ENCODE assay signal across 13 mouse cellular contexts in the genomic region with DNA sequence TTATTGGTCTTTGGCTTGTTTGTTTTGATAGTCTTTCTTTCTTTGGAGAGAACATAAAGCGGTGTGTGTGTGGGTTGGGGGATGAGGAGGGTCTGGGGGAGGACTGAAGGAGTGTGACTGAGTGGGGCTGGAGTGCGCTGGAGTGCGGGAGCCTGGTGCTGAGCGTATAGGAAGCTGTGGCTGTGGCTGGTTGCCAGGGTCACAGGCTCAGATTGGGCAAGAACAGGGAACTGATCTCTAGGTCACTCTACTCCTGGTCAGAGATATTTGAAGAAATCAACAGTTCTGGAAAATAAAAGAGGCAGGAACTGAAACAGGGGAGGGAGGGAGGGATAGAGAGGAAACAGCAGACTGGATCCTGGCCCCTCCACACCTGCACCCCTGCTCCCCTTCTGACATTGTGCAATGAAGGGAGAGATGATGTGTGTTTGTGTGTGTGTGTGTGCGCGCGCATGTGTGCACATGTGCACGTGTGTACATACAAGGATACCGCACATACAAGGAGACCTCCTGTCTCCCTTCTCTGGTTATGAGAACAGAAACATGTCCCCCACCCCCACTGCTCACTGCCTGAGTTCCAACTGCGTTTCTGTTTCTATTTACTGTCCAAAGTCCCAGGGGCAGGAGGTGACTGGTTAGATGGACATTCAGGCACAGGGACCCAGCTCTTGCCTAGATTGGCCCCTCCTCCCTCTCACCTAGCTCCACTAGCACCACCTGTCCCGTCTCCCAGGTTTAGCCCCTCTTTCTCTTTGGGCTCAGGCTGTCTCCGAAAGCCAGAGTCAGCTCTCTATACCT. TPM values are rescaled to one million over a fixed set of nuclear protein-coding genes. Genes with fewer than 3 reads are reported as not detected.
DNase-seq lines count a peak whose midpoint lies in the region; ATAC-seq lines count a peak whose summit lies in the region.
"Had no signal": no experiment of that assay in that cellular context is flagged by ENCODE, and none has a peak within 500 bp of the region (broad histone marks: within the 10 kb centered on the region; RNA-seq: fewer than 3 reads in every experiment).

Gene Asgr2 (plus strand): TSS at position 659 of the 798 bp plus-strand sequence.

- H3K4me1 ChIP-seq in liver, embryonic 11.5 days (replicated peaks; ENCODE audit: control insufficient read depth, insufficient read depth, low read length): 0 out of 2 replicates have a peak, but pooled peaks cover 2% of the 10 kb centered on the region
- peaks cover 4% of the 10 kb centered on the region; the same call in 1 of the 2 replicates for H3K4me1 ChIP-seq in megakaryocyte, embryonic 14.5 days
- H3K4me1 ChIP-seq in forebrain, embryonic 16.5 days (replicated peaks; ENCODE audit: control insufficient read depth, insufficient read depth, low read length): no peaks in the 10 kb centered on the region
- H3K4me1 ChIP-seq: forebrain, embryonic 13.5 days had no signal

- H3K9me3 ChIP-seq in liver, embryonic 11.5 days (ENCODE audit: control insufficient read depth, low read length): no peaks in the 10 kb centered on the region
- H3K9me3 ChIP-seq in megakaryocyte, embryonic 14.5 days: peaks cover 7% of the 10 kb centered on the region
- H3K9me3 ChIP-seq in forebrain, embryonic 16.5 days (ENCODE audit: control insufficient read depth, low read length): no peaks in the 10 kb centered on the region
- H3K9me3 ChIP-seq: forebrain, embryonic 13.5 days had no signal

- intact Hi-C loops in heart, postnatal 25 days (cut with DNase I): no loop called here

- H3K4me3 ChIP-seq in liver, embryonic 11.5 days (ENCODE audit: low read depth, low read length): no peak within 1 kb of the TSS
- peak within 1 kb of the TSS; percentile 51 for H3K4me3 ChIP-seq in megakaryocyte, embryonic 14.5 days (replicated peaks)
- no peak within 1 kb of the TSS for H3K4me3 ChIP-seq in forebrain, embryonic 16.5 days (replicated peaks; ENCODE audit: low read length)
- H3K4me3 ChIP-seq: forebrain, embryonic 13.5 days had no signal

- peak; percentile 97 for DNase-seq in heart, adult 11 months
- DNase-seq in heart, postnatal 25 days (ENCODE audit: low spot score): no peak
- DNase-seq in adrenal gland, adult 8-10 months: peak; percentile 72
- DNase-seq in liver, embryonic 11.5 days (ENCODE audit: low spot score): no peak
- DNase-seq in embryo, embryonic 10.5 days (ENCODE audit: low spot score): no peak
- no peak for DNase-seq in thymus, postnatal 0 days (ENCODE audit: low spot score)
- DNase-seq: cerebellum, postnatal 25 days; right cerebral cortex, postnatal 25 days had no signal

- WGBS in liver, embryonic 11.5 days: 61% methylated on average over 12 of the region's 12 CpGs
- WGBS in forebrain, embryonic 16.5 days: 75% methylated on average over 12 of the region's 12 CpGs

- no peaks in the 10 kb centered on the region for H3K27me3 ChIP-seq in liver, embryonic 11.5 days (replicated peaks; ENCODE audit: control insufficient read depth, insufficient read depth, low read length)
- peaks cover 65% of the 10 kb centered on the region for H3K27me3 ChIP-seq in megakaryocyte, embryonic 14.5 days (replicated peaks)
- H3K27me3 ChIP-seq in forebrain, embryonic 16.5 days (replicated peaks; ENCODE audit: control insufficient read depth, insufficient read depth, low read length): no peaks in the 10 kb centered on the region
- H3K27me3 ChIP-seq: forebrain, embryonic 13.5 days had no signal

- peak within 1 kb of the TSS; percentile 63 for H3K27ac ChIP-seq in liver, embryonic 11.5 days (ENCODE audit: low read depth, low read length)
- H3K27ac ChIP-seq in forebrain, embryonic 16.5 days (ENCODE audit: low read length): no peak within 1 kb of the TSS
- H3K27ac ChIP-seq: forebrain, embryonic 13.5 days; hindbrain, postnatal 0 days had no signal

- no peaks in the 10 kb centered on the region for H3K36me3 ChIP-seq in liver, embryonic 11.5 days (ENCODE audit: control insufficient read depth, insufficient read depth, low read length)
- no peaks in the 10 kb centered on the region for H3K36me3 ChIP-seq in megakaryocyte, embryonic 14.5 days (replicated peaks; ENCODE audit: low read length)
- no peaks in the 10 kb centered on the region for H3K36me3 ChIP-seq in forebrain, embryonic 16.5 days (ENCODE audit: control insufficient read depth, insufficient read depth)

- H3K9ac ChIP-seq in liver, embryonic 11.5 days (ENCODE audit: low read depth, low read length): no peak within 1 kb of the TSS
- H3K9ac ChIP-seq in forebrain, embryonic 16.5 days (replicated peaks; ENCODE audit: low read depth, low read length): no peak within 1 kb of the TSS
- H3K9ac ChIP-seq: forebrain, embryonic 13.5 days had no signal

- H3K4me2 ChIP-seq in liver, embryonic 11.5 days: peak within 1 kb of the TSS; percentile 24
- H3K4me2 ChIP-seq in forebrain, embryonic 16.5 days (ENCODE audit: low read length): no peak within 1 kb of the TSS
- H3K4me2 ChIP-seq: forebrain, embryonic 13.5 days had no signal

- ATAC-seq in liver, embryonic 11.5 days (replicated peaks; ENCODE audit: low FRiP score): peak; percentile 45; the same call in 1 of the 2 replicates
- ATAC-seq in forebrain, embryonic 16.5 days: no peak
- ATAC-seq: forebrain, embryonic 13.5 days; hindbrain, postnatal 0 days had no signal

RNA-seq across cellular contexts. Expression of gene Asgr2, which starts in this region (rescaled TPM):
- total RNA-seq in heart, postnatal 25 days (2021): not detected
- total RNA-seq in adrenal gland, adult 8-10 months (2022): 1 to 10 TPM in 2 of 4 experiments, under 1 TPM in 2; 0.62 to 2.9 (median 1.1) TPM
- polyA plus RNA-seq in liver, embryonic 11.5 days (2014; fragmentation: Nextera tagmentation; extraction: Ambion mirVana): 4.3 and 5.8 TPM in 2 replicates
- 0.09 TPM in 1 of 2 replicates, not detected in the other for polyA plus RNA-seq in megakaryocyte, embryonic 14.5 days (2012; ENCODE audit: insufficient read depth, low replicate concordance)
- polyA plus RNA-seq in thymus, postnatal 0 days (2015; fragmentation: Nextera tagmentation; extraction: Ambion mirVana): 0.26 and 0.42 TPM in 2 replicates
- polyA plus RNA-seq in forebrain, embryonic 16.5 days (2015; fragmentation: Nextera tagmentation; extraction: Ambion mirVana): not detected in 2 replicates
- total RNA-seq: hindbrain, postnatal 0 days; left cerebral cortex, postnatal 25 days had no signal
- polyA plus RNA-seq: forebrain, embryonic 13.5 days; hindbrain, postnatal 0 days had no signal

Comparison
In these comparisons a context has a peak if more than half of its experiments do, and no peak if none do; other contexts are left out.
1. DNase-seq: peak in heart, adult 11 months (single experiment) and adrenal gland, adult 8-10 months (single experiment); none in heart, postnatal 25 days (single experiment), liver, embryonic 11.5 days (single experiment), embryo, embryonic 10.5 days (single experiment) and thymus, postnatal 0 days (single experiment).